Mouse (Mus musculus) ES-E14 (cell line): ENCODE results near the gene Cep63.

Source experiments
- CHD2 ChIP-seq: IDR thresholded peaks from 2 replicates; pipeline ENCODE4 v1.6.1; 2014; ENCODE audit warnings: mild to moderate bottlenecking, low read depth, low read length, inconsistent platforms
- HCFC1 ChIP-seq: IDR thresholded peaks from 2 replicates; pipeline ENCODE4 v1.6.1; 2012; ENCODE audit warnings: low read length, inconsistent platforms, borderline replicate concordance; ENCODE audit not compliant: insufficient read depth
- MAFK ChIP-seq: IDR thresholded peaks from 2 replicates; pipeline ENCODE4 v1.6.1; 2014; ENCODE audit warnings: mild to moderate bottlenecking, low read depth, low read length, inconsistent platforms; ENCODE audit not compliant: insufficient read depth
- ZC3H11A ChIP-seq: IDR thresholded peaks from 2 replicates; pipeline ENCODE4 v1.6.1; 2012; ENCODE audit warnings: low read depth, mild to moderate bottlenecking, inconsistent platforms, low read length, borderline replicate concordance
- ZNF384 ChIP-seq: IDR thresholded peaks from 2 replicates; pipeline ENCODE4 v1.6.1; 2012; ENCODE audit warnings: low read depth, low read length, inconsistent platforms

DNA sequence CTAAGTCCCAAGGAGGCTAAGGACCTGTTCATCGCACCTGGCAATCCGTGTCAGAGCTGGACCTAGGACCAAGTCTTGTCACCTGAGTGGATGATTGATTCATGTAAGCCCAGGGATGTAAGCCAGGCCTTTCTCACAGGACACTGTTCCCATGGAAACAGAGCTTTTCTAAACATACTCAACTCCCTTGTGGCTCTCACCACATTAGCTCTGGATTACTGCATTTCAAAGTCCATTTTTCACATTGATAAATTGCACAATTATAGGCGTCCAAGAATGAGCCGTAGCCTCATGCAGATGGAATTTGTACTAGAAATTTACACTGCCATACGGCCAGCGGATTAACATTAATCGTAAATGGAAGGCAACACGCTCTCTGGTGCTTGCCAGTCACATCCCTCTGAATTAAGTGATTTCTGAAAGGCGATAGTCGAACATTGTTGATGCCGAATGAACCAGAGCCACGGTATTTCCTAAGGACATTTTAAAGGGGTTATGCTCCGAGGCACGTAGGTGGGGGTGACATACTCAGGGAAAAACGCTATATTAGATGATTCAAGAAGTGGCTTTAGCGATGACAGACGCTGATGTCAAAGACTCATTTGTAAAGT, 23.7 kb upstream of the Cep63 start:
- no peak for TF ChIP-seq HCFC1
- TF ChIP-seq MAFK, result no peak
- no peak for TF ChIP-seq CHD2
- TF ChIP-seq ZC3H11A, result no peak
- TF ChIP-seq ZNF384, result no peak
